Mouse (Mus musculus) liver, embryonic 12.5 days (tissue): ENCODE results near the gene Lrrfip2. TPM values are rescaled to one million over a fixed set of nuclear protein-coding genes. Genes with fewer than 3 reads are reported as not detected.

ENCODE experiments used
- ATAC-seq: fragments of 200-750 bp; cut with Nextera tagmentation; 2 replicates; pipeline ENCODE4 v1.8.0; 2017; ENCODE audit warnings: moderate number of reproducible peaks, mild to moderate bottlenecking, moderate library complexity
- H3K27ac ChIP-seq: fragments of 300-500 bp; sonication (generic); 2 replicates; pipeline ENCODE4 v1.5.1; 2016; ENCODE audit warnings: mild to moderate bottlenecking
- H3K27me3 ChIP-seq: fragments of 300-500 bp; sonication (generic); replicated peaks from 2 replicates; pipeline ENCODE4 v1.6.1; 2016; ENCODE audit warnings: mild to moderate bottlenecking, moderate library complexity
- H3K36me3 ChIP-seq: fragments of 300-500 bp; sonication (generic); 2 replicates; pipeline ENCODE4 v1.6.1; 2016; ENCODE audit warnings: mild to moderate bottlenecking, moderate library complexity
- H3K4me1 ChIP-seq: fragments of 300-500 bp; sonication (generic); 2 replicates; pipeline ENCODE4 v1.6.1; 2016
- H3K4me2 ChIP-seq: fragments of 300-500 bp; sonication (generic); 2 replicates; pipeline ENCODE4 v1.6.1; 2016; ENCODE audit warnings: mild to moderate bottlenecking, moderate library complexity
- H3K4me3 ChIP-seq: fragments of 300-500 bp; sonication (generic); 2 replicates; pipeline ENCODE4 v1.5.1; 2016; ENCODE audit warnings: mild to moderate bottlenecking, moderate library complexity
- H3K9ac ChIP-seq: fragments of 300-500 bp; sonication (generic); 2 replicates; pipeline ENCODE4 v1.6.1; 2016; ENCODE audit warnings: mild to moderate bottlenecking, moderate library complexity
- H3K9me3 ChIP-seq: fragments of 300-500 bp; sonication (generic); replicated peaks from 2 replicates; pipeline ENCODE4 v1.6.1; 2016; ENCODE audit warnings: mild to moderate bottlenecking, moderate library complexity
- WGBS: fragments of 180-500 bp; shearing (Covaris S2); methylation state at CpG from one replicate; pipeline ENCODE4 v1.1.7; 2016; ENCODE audit not compliant: insufficient replicate concordance; 5-methylcytosine and 5-hydroxymethylcytosine counted together
- polyA plus RNA-seq: library from polyadenylated mRNA; unstranded; fragments of >200 nt; fragmentation: Nextera tagmentation; extraction: Ambion mirVana; gene quantifications from 2 replicates; pipeline ENCODE4 v1.2.1, GENCODE M21; 2016

Gene Lrrfip2
- polyA plus RNA-seq, 1 experiment from 2014 or later = 29.5 TPM

DNA sequence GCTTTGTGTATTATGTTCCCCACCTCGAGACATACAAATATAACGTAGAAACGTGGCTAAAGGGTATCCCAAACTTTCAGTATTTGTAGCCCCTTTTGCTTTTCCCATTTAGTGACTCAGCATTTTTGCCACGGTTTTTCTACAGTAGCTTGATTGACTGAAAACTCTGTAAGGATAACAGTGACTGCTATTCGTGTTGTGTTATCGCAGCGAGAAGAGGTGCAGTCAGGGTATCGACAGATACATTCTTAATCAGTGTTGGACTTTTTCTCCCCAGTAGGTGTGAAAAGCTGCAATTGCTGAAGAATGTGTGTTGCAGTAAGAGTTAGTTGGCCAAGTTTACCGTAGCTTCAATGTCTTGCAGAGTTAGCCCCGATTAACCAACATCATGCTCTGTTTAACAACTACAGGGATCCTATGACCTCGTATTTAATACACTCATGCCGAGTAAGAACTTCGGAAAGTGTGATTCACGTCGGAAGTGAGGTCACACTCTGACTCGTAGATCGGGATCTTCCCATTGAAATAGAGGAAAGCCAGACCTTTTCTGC lies 1.6 kb downstream of the Lrrfip2 start:
- Histone ChIP-seq H3K4me2 (peak overlapping the region; percentile 84), H3K27me3 (no peaks in the 10 kb centered on the region), H3K27ac (peak overlapping the region; percentile 88), H3K4me3 (peak overlapping the region; percentile 98), H3K9ac (peak overlapping the region; percentile 94), H3K36me3 (no peaks in the 10 kb centered on the region), H3K9me3 (no peaks in the 10 kb centered on the region), H3K4me1 (peaks cover 54% of the 10 kb centered on the region)
- 5% methylated on average over 17 of the region's 17 CpGs for WGBS
- peak; percentile 69 for ATAC-seq

DNA sequence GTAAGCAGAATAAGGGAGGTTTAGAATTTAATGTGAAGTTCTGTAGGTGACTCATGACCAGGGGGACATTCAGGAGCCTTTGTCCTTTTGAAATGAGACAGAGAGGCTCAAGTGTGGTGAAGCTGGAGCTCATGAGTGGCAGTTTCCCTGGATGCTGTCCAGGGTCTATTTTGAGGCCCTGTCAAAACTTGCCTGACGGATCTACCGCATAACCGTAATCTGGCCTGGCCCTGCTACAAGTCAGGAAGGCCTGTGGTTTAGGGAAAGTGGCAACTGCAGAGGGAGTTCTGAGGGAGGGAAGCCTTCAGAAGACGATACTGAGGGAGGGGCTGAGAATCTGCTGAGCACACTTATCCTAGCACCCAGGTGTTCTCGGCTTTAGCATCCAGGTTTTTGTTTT lies 5.1 kb downstream of the Lrrfip2 start:
- H3K4me2 ChIP-seq = no peak overlapping the region
- no peaks in the 10 kb centered on the region for H3K27me3 ChIP-seq
- no peak overlapping the region for H3K9ac ChIP-seq
- WGBS = 19% methylated on average over 5 of the region's 5 CpGs
- H3K9me3 ChIP-seq = no peaks in the 10 kb centered on the region
- 0 out of 2 replicates have a peak, but pooled peaks cover 7% of the 10 kb centered on the region for H3K36me3 ChIP-seq
- no peak for ATAC-seq
- no peak overlapping the region for H3K4me3 ChIP-seq
- no peak overlapping the region; the same call in 1 of the 2 replicates for H3K27ac ChIP-seq
- H3K4me1 ChIP-seq = peaks cover 68% of the 10 kb centered on the region

DNA sequence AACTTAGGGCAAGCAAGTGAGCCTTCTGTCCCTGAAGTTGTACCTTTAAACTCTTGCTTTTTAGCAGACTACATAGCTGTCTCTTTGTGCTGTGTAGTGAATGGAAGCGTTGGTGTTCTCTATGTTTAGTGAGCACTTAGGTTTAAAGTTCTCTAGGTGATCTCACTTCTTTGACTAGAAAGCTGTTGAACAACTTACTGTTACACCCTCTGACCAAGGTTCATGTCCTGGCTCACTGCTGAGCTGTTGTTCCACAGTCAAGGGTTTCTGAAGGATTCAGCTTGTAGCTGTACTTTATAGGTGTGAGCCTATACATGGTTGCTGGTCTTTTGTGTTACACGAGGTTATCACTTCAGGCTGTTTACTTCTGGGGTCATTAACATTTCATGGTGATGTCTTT lies 5.9 kb downstream of the Lrrfip2 start:
- 0 out of 2 replicates have a peak, but pooled peaks cover 7% of the 10 kb centered on the region for H3K36me3 ChIP-seq
- H3K9me3 ChIP-seq = no peaks in the 10 kb centered on the region
- no peak for ATAC-seq
- no peak overlapping the region for H3K9ac ChIP-seq
- WGBS = 55% methylated on average over 2 of the region's 2 CpGs
- no peak overlapping the region for H3K27ac ChIP-seq
- peaks cover 70% of the 10 kb centered on the region for H3K4me1 ChIP-seq
- no peaks in the 10 kb centered on the region for H3K27me3 ChIP-seq
- H3K4me2 ChIP-seq = no peak overlapping the region
- no peak overlapping the region for H3K4me3 ChIP-seq

DNA sequence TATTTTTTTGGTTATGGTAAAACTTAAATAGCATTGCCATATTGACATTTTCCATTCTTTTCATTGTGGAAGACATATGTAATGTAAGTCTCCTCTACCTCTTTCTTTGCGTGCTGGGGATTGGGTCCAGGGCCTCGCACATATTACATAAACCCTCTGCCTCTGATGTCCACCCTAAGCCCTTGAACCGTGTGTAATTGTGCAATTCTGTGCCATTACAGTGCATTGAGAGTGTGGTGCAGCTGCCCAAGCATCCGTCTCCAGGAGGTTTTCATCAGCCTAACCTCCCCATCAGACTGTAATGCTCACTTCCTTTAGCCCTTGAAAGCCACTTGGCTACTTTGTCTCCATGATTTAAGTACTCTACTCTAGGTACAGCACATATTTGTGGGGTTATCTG lies 7.0 kb downstream of the Lrrfip2 start:
- Histone ChIP-seq H3K27ac (no peak overlapping the region), H3K27me3 (no peaks in the 10 kb centered on the region)
- WGBS = 68% methylated on average over 4 of the region's 4 CpGs

DNA sequence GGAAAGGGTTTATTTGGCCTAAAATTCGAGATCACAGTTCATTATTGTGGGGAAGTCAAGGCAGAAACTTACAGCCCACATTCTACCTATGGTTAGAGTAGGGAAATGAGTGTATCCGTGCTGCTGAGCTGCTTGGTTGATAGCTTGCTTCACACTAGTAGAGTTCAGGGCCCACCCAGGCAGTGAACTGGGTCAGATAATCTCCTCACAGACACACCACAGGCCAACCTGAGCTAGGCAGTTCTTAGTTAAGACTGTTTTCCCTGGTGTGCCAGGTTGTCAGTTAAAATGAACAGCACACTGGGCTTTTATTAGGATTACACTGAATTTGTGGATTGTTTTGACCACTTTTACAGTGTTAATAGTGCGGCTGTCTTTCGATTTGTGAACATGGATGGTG lies 9.3 kb downstream of the Lrrfip2 start:
- H3K9me3 ChIP-seq = no peaks in the 10 kb centered on the region
- H3K4me1 ChIP-seq = peaks cover 50% of the 10 kb centered on the region
- peak overlapping the region; percentile 46; the same call in 1 of the 2 replicates for H3K9ac ChIP-seq
- H3K27ac ChIP-seq = peak overlapping the region; percentile 51; the same call in 1 of the 2 replicates
- WGBS = 52% methylated on average over 4 of the region's 4 CpGs
- no peaks in the 10 kb centered on the region for H3K27me3 ChIP-seq
- peak; percentile 96 for ATAC-seq
- no peak overlapping the region for H3K4me2 ChIP-seq
- H3K4me3 ChIP-seq = no peak overlapping the region
- 0 out of 2 replicates have a peak, but pooled peaks cover 7% of the 10 kb centered on the region for H3K36me3 ChIP-seq

More for the DNA sequence above, 7.0 kb downstream of the Lrrfip2 start:
- ATAC-seq = no peak
- peaks cover 60% of the 10 kb centered on the region for H3K4me1 ChIP-seq
- H3K4me2 ChIP-seq = no peak overlapping the region
- H3K4me3 ChIP-seq = no peak overlapping the region
- 0 out of 2 replicates have a peak, but pooled peaks cover 7% of the 10 kb centered on the region for H3K36me3 ChIP-seq
- no peaks in the 10 kb centered on the region for H3K9me3 ChIP-seq
- no peak overlapping the region for H3K9ac ChIP-seq

DNA sequence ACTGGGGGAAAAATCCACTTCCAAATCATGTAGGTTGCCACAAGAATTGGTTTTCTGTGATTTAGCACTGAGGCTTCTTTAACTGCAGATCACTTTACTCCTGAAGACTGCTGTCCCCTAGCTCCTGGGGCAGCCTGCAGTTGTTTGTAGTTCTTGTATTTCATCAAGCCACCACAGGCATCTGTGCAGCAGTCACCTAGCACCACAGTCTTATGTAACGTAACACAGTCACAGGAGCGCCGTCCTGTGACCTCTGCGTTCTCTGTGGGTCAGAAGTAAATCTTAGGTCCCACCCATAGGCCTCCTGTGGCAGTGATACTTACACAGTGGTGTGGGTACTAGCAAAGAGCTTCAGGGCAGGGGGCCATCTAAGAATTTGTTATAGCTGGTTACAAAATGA lies 10.4 kb downstream of the Lrrfip2 start:
- Histone ChIP-seq H3K36me3 (0 out of 2 replicates have a peak, but pooled peaks cover 7% of the 10 kb centered on the region), H3K4me1 (peaks cover 40% of the 10 kb centered on the region), H3K9ac (no peak overlapping the region), H3K27me3 (no peaks in the 10 kb centered on the region), H3K4me3 (no peak overlapping the region), H3K27ac (no peak overlapping the region), H3K4me2 (no peak overlapping the region), H3K9me3 (no peaks in the 10 kb centered on the region)
- WGBS = 74% methylated on average over 4 of the region's 4 CpGs
- ATAC-seq = no peak

DNA sequence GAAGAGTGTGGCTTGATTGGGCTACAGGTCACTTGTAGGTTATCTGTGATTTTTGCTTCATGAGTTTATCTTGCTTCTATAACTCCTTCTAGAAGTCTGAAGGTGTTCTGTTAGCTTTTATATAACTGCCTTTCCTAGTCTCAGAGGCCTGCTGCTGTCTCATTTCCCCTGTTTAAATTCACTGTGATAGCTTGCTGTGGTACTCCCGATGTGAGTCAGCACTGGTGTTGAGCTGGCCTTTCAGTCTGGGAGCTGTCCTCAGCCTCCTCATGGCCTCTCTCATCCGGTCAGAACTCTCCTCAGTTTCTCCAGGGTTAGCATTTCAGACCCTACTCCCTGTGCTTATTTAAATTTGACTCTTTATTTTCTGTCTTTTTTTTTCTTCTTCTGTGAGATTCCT lies 12.7 kb downstream of the Lrrfip2 start:
- H3K4me3 ChIP-seq = no peak overlapping the region
- no peaks in the 10 kb centered on the region for H3K27me3 ChIP-seq
- H3K27ac ChIP-seq = no peak overlapping the region
- 0 out of 2 replicates have a peak, but pooled peaks cover 3% of the 10 kb centered on the region for H3K36me3 ChIP-seq
- WGBS = 45% methylated on average over 2 of the region's 2 CpGs
- H3K9me3 ChIP-seq = no peaks in the 10 kb centered on the region
- no peak overlapping the region for H3K9ac ChIP-seq
- peaks cover 23% of the 10 kb centered on the region for H3K4me1 ChIP-seq
- ATAC-seq = no peak
- H3K4me2 ChIP-seq = no peak overlapping the region

DNA sequence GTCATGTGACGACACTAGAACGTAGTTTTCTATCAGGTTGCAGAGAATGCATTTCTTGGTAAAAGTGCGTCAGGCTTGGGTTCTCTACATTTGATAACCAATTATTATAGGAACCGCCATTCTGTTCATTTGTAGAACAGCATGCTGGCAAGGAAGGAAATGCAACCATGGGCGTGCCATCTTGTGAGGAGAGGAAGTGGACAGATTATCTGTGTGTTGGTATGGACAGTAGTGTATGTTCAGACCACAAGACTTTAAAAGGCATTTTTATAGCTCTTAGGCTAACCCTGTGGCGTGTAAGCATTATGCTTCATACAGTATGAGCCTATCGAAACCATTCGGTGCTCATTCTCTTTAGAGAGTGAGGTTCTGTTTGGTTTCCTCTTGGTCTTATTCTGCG lies 20.8 kb downstream of the Lrrfip2 start:
- Histone ChIP-seq H3K9me3 (no peaks in the 10 kb centered on the region), H3K4me3 (no peak overlapping the region), H3K4me2 (no peak overlapping the region), H3K9ac (no peak overlapping the region), H3K27me3 (no peaks in the 10 kb centered on the region), H3K36me3 (peaks cover 8% of the 10 kb centered on the region), H3K27ac (no peak overlapping the region), H3K4me1 (peaks cover 25% of the 10 kb centered on the region)
- ATAC-seq = no peak
- 65% methylated on average over 9 of the region's 9 CpGs for WGBS

DNA sequence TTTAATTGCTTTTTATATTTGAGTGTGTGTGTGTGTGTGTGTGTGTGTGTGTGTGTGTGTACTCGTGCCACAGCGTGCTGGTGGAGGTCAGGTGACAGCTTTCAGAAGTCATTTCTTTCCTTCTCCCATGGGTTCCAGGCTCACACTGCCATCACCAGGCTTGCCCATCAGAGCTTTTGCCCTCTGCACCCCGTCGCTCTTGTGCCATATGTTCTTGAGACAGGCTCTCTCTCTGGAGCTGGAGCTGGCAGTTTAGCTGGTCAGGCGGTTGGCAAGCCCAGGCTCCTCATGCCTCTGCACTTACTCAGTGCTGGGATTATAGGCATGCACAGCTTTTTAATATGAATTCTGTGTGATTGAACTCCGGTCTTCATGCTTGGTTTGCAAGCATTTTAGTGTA lies 25.3 kb downstream of the Lrrfip2 start:
- H3K9me3 ChIP-seq = no peaks in the 10 kb centered on the region
- H3K27me3 ChIP-seq = no peaks in the 10 kb centered on the region
- no peak overlapping the region for H3K27ac ChIP-seq
- H3K4me3 ChIP-seq = no peak overlapping the region
- H3K4me2 ChIP-seq = no peak overlapping the region
- peaks cover 12% of the 10 kb centered on the region for H3K36me3 ChIP-seq
- peaks cover 24% of the 10 kb centered on the region for H3K4me1 ChIP-seq
- WGBS = 85% methylated on average over 6 of the region's 6 CpGs
- ATAC-seq = no peak
- H3K9ac ChIP-seq = no peak overlapping the region

DNA sequence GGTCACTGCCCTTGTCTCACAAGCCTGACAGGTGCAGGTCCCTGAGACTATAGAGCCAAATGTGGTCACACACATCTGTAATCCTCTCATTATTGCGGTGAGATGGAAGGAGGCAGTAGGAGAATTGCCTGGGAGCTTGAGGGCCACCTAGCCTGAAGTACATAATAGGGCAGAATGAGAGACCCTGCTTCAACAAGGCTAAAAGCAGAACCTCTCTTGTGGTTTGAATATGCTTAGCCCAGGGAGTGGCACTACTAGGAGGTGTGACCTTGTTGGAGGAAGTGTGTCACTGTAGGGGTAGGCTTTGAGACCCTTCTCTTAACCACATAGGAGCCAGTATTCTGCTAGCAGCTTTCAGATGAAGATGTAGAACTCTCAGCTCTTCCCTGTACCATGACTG lies 26.0 kb downstream of the Lrrfip2 start:
- Histone ChIP-seq H3K9ac (no peak overlapping the region), H3K27me3 (no peaks in the 10 kb centered on the region), H3K4me1 (peaks cover 19% of the 10 kb centered on the region), H3K27ac (no peak overlapping the region), H3K4me2 (no peak overlapping the region), H3K36me3 (peaks cover 12% of the 10 kb centered on the region), H3K4me3 (no peak overlapping the region), H3K9me3 (no peaks in the 10 kb centered on the region)
- 67% methylated on average over 1 of the region's 1 CpGs for WGBS
- no peak for ATAC-seq

DNA sequence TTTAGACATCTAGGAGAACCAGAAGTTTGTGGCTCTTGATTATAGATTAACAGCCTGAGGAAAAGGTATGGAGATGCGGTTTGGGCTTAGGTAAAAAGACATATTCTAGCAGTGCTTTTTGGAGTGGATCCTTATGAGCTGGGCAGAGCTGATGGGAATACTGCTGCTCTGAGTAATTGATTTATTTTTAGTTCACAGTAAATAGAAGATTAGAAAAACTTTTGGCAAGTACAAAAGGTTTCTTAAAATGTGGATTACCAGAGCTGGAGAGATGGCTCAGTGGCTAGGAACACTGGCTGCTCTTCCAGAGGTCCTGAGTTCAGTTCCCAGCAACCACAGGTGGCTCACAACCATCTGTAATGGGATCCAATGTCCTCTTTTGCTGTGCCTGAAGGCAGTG lies 27.3 kb downstream of the Lrrfip2 start:
- Histone ChIP-seq H3K27ac (no peak overlapping the region), H3K9ac (no peak overlapping the region), H3K4me3 (no peak overlapping the region), H3K4me2 (no peak overlapping the region), H3K9me3 (no peaks in the 10 kb centered on the region), H3K4me1 (peaks cover 25% of the 10 kb centered on the region), H3K36me3 (peaks cover 12% of the 10 kb centered on the region), H3K27me3 (no peaks in the 10 kb centered on the region)
- ATAC-seq = no peak
- 85% methylated on average over 1 of the region's 1 CpGs for WGBS

DNA sequence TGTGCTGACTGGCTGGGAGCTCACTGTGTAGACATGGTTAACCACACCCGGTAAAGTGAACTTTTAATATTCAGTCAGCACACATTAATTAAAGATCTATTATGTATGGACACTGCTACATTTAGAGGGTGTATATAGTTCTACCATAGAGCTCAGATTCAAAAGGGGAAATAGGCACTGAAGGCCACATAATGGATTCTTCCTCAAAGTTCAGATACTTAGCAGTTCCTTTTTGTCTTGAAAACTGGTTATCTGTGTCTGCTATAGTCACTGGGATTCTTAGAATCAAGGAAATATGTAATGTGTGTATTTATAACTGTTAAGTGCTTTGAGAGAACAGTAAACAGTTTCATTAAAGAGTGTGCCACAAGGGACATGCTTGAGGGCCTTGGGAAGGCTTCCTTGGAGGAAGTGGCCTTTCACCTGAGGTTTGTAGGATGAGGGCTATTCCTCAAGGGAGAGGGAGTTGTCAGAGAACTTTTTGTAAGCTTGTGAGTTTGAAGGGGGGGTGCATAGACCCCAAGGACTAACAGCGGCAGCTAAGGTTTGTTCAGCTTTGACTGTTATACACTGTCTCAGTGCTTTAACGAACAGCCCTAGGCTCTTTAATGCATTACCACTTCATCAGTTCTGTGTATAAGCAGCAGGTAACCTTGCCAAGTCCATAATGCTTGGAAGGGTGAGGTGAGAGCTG lies 28.3 kb downstream of the Lrrfip2 start:
- WGBS = 80% methylated on average over 3 of the region's 3 CpGs
- H3K27ac ChIP-seq = no peak overlapping the region

More for the DNA sequence above, 28.3 kb downstream of the Lrrfip2 start:
- Histone ChIP-seq H3K4me3 (no peak overlapping the region), H3K36me3 (peaks cover 12% of the 10 kb centered on the region), H3K4me2 (no peak overlapping the region), H3K9ac (no peak overlapping the region), H3K9me3 (no peaks in the 10 kb centered on the region), H3K4me1 (peaks cover 24% of the 10 kb centered on the region), H3K27me3 (no peaks in the 10 kb centered on the region)
- ATAC-seq = no peak
